Mouse (Mus musculus): ENCODE results near the gene Rin2. TPM values are rescaled to one million over a fixed set of nuclear protein-coding genes. Genes with fewer than 3 reads are reported as not detected.
"Not testable (repeated sequence)": the region's sequence is repeated elsewhere in the genome, so short reads cannot be mapped to it uniquely, and the experiment has no call there.

The Rin2 gene
- polyA plus RNA-seq, 1 experiment from 2014 or later: 21.4 TPM

- WGBS: 23% methylated on average over 12 of the region's 12 CpGs
- Histone ChIP-seq H3K9ac (ENCODE audit: low read length) (peak overlapping the region; percentile 88), H3K4me3 (ENCODE audit: low read length) (peak overlapping the region; percentile 79), H3K27ac (ENCODE audit: low read length) (0 out of 2 replicates have a peak overlapping the region, but pooled peaks have one; percentile 4), H3K4me2 (ENCODE audit: low read depth, low read length) (peak overlapping the region; percentile 80), H3K27me3 (ENCODE audit: control insufficient read depth, insufficient read depth, low read length) (no peaks in the 10 kb centered on the region), H3K9me3 (replicated peaks; ENCODE audit: control insufficient read depth, low read length) (no peaks in the 10 kb centered on the region), H3K36me3 (ENCODE audit: control insufficient read depth, insufficient read depth) (no peaks in the 10 kb centered on the region; the same call in 1 of the 2 replicates), H3K4me1 (ENCODE audit: control insufficient read depth, insufficient read depth, low read length) (peaks cover 16% of the 10 kb centered on the region)
- no peak for ATAC-seq (replicated peaks; ENCODE audit: extremely low read depth, insufficient read depth, low FRiP score)
These were observed 229.1 kb downstream of the Rin2 start for GRCm38 (mm10) chr2:145903983-145904616.

GRCm38 (mm10) chr2:145905156-145905555 is 230.1 kb downstream of the Rin2 start:
- H3K4me2 ChIP-seq (ENCODE audit: low read depth, low read length): no peak overlapping the region
- no peaks in the 10 kb centered on the region for H3K9me3 ChIP-seq (replicated peaks; ENCODE audit: control insufficient read depth, low read length)
- no peak for ATAC-seq (replicated peaks; ENCODE audit: extremely low read depth, insufficient read depth, low FRiP score)
- H3K36me3 ChIP-seq (ENCODE audit: control insufficient read depth, insufficient read depth): peaks cover 3% of the 10 kb centered on the region
- H3K27ac ChIP-seq (ENCODE audit: low read length): no peak overlapping the region
- no peak overlapping the region for H3K4me3 ChIP-seq (ENCODE audit: low read length)
- WGBS: 70% methylated on average over 6 of the region's 6 CpGs
- peaks cover 16% of the 10 kb centered on the region for H3K4me1 ChIP-seq (ENCODE audit: control insufficient read depth, insufficient read depth, low read length)
- no peaks in the 10 kb centered on the region for H3K27me3 ChIP-seq (ENCODE audit: control insufficient read depth, insufficient read depth, low read length)
- no peak overlapping the region for H3K9ac ChIP-seq (ENCODE audit: low read length)

- not testable (repeated sequence) for ATAC-seq (replicated peaks; ENCODE audit: extremely low read depth, insufficient read depth, low FRiP score); H3K9ac ChIP-seq (ENCODE audit: low read length); H3K9me3 ChIP-seq (replicated peaks; ENCODE audit: control insufficient read depth, low read length); H3K4me3 ChIP-seq (ENCODE audit: low read length); H3K4me2 ChIP-seq (ENCODE audit: low read depth, low read length); H3K36me3 ChIP-seq (ENCODE audit: control insufficient read depth, insufficient read depth); H3K27ac ChIP-seq (ENCODE audit: low read length); H3K27me3 ChIP-seq (ENCODE audit: control insufficient read depth, insufficient read depth, low read length)
- peaks cover 16% of the 10 kb centered on the region for H3K4me1 ChIP-seq (ENCODE audit: control insufficient read depth, insufficient read depth, low read length)
- WGBS: 46% methylated on average over 4 of the region's 4 CpGs
These were observed 230.9 kb downstream of the Rin2 start for GRCm38 (mm10) chr2:145905884-145906283.

- no peak for ATAC-seq (replicated peaks; ENCODE audit: extremely low read depth, insufficient read depth, low FRiP score)
- H3K9me3 ChIP-seq (replicated peaks; ENCODE audit: control insufficient read depth, low read length): no peaks in the 10 kb centered on the region
- no peak overlapping the region for H3K27ac ChIP-seq (ENCODE audit: low read length)
- H3K27me3 ChIP-seq (ENCODE audit: control insufficient read depth, insufficient read depth, low read length): no peaks in the 10 kb centered on the region
- no peak overlapping the region for H3K9ac ChIP-seq (ENCODE audit: low read length)
- peaks cover 56% of the 10 kb centered on the region for H3K36me3 ChIP-seq (ENCODE audit: control insufficient read depth, insufficient read depth)
- H3K4me1 ChIP-seq (ENCODE audit: control insufficient read depth, insufficient read depth, low read length): no peaks in the 10 kb centered on the region
- H3K4me3 ChIP-seq (ENCODE audit: low read length): no peak overlapping the region
- 82% methylated on average over 8 of the region's 8 CpGs for WGBS
- no peak overlapping the region for H3K4me2 ChIP-seq (ENCODE audit: low read depth, low read length)
These were observed 246.1 kb downstream of the Rin2 start for GRCm38 (mm10) chr2:145920941-145921650.

- no peaks in the 10 kb centered on the region for H3K9me3 ChIP-seq (replicated peaks; ENCODE audit: control insufficient read depth, low read length)
- peak within 1 kb of the TSS; percentile 98 for H3K4me2 ChIP-seq (ENCODE audit: low read depth, low read length)
- H3K4me1 ChIP-seq (ENCODE audit: control insufficient read depth, insufficient read depth, low read length): peaks cover 10% of the 10 kb centered on the region
- under 1% methylated on average over 61 of the region's 61 CpGs for WGBS
- no peaks in the 10 kb centered on the region for H3K27me3 ChIP-seq (ENCODE audit: control insufficient read depth, insufficient read depth, low read length)
- H3K36me3 ChIP-seq (ENCODE audit: control insufficient read depth, insufficient read depth): peaks cover 12% of the 10 kb centered on the region
- H3K9ac ChIP-seq (ENCODE audit: low read length): peak within 1 kb of the TSS; percentile 86
- H3K4me3 ChIP-seq (ENCODE audit: low read length): peak within 1 kb of the TSS; percentile 99
- H3K27ac ChIP-seq (ENCODE audit: low read length): no peak within 1 kb of the TSS
- peak; percentile 96 for ATAC-seq (replicated peaks; ENCODE audit: extremely low read depth, insufficient read depth, low FRiP score)
These were observed 259.6 kb downstream of the Rin2 start, which contains the start of the genes Cfap61 and Crnkl1 for GRCm38 (mm10) chr2:145934339-145935231. TSS of gene Cfap61 (plus strand) at chr2:145934784. TSS of gene Crnkl1 (minus strand) at chr2:145935014.

- peak; percentile 28; the same call in 1 of the 2 replicates for ATAC-seq (replicated peaks; ENCODE audit: extremely low read depth, insufficient read depth, low FRiP score)
- Histone ChIP-seq H3K9ac (ENCODE audit: low read length) (no peak overlapping the region), H3K9me3 (replicated peaks; ENCODE audit: control insufficient read depth, low read length) (no peaks in the 10 kb centered on the region), H3K27ac (ENCODE audit: low read length) (no peak overlapping the region; the same call in 1 of the 2 replicates), H3K4me1 (ENCODE audit: control insufficient read depth, insufficient read depth, low read length) (peaks cover 10% of the 10 kb centered on the region), H3K4me3 (ENCODE audit: low read length) (peak overlapping the region; percentile 5; the same call in 1 of the 2 replicates), H3K27me3 (ENCODE audit: control insufficient read depth, insufficient read depth, low read length) (no peaks in the 10 kb centered on the region), H3K4me2 (ENCODE audit: low read depth, low read length) (peak overlapping the region; percentile 40), H3K36me3 (ENCODE audit: control insufficient read depth, insufficient read depth) (no peaks in the 10 kb centered on the region)
- 46% methylated on average over 8 of the region's 8 CpGs for WGBS
These were observed 262.0 kb downstream of the Rin2 start for GRCm38 (mm10) chr2:145936975-145937374.

Small RNA genes lying within 50 kb of the gene (microRNA-seq; reads per million reads assigned to microRNA genes)
- not detected for gene Gm25026

Other genes with a start within 250 kb of the Rin2 start
- gene Naa20, start 226.9 kb downstream of the Rin2 start, polyA plus RNA-seq (2015; fragmentation: Nextera tagmentation; extraction: Ambion mirVana): 184 and 213 TPM in 2 replicates